Mouse (Mus musculus) bone marrow macrophage, adult 2 months (primary cell): ENCODE measurements around the gene Anxa9.

Source experiments
- CTCF ChIP-seq: IDR thresholded peaks from 2 replicates; pipeline ENCODE4 v1.5.1; 2012; ENCODE audit warnings: low read depth, mild to moderate bottlenecking, low read length, moderate library complexity
- POLR2A ChIP-seq: IDR thresholded peaks from 2 replicates; pipeline ENCODE4 v1.6.1; 2012; ENCODE audit warnings: mild to moderate bottlenecking, low read depth, low read length, borderline replicate concordance

- TF ChIP-seq POLR2A: no peak
- no peak for TF ChIP-seq CTCF
These were observed 14.1 kb downstream of the Anxa9 start for GRCm38 (mm10) chr3:95292899-95293298.
